Mouse (Mus musculus): Measurements from ENCODE around the gene Ikbkg. TPM values are rescaled to one million over a fixed set of nuclear protein-coding genes. Genes with fewer than 3 reads are reported as not detected.

Gene Ikbkg
- polyA plus RNA-seq, 1 experiment from 2014 or later = 27.7 TPM

DNA sequence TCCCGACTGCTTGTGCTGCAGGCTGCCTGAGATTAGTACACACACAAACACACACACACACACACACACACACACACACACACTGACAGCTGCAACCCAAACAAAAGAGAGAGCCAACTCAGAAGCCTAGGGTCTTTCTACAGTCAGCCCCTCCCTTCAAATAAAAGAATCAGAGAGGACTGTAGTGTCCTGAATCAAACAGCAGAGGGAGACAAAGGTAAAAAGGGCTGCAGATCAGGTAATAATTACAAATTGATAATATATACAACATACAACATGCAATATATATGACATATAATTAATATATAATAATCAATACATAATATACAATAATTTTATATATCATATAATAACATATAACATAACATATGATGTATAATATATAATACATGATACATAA, 104.0 kb downstream of the Ikbkg start:
- Histone ChIP-seq H3K27me3 (no peaks in the 10 kb centered on the region), H3K36me3 (no peaks in the 10 kb centered on the region), H3K4me2 (replicated peaks) (no peak overlapping the region), H3K27ac (no peak overlapping the region), H3K9ac (no peak overlapping the region), H3K9me3 (replicated peaks) (no peaks in the 10 kb centered on the region), H3K4me1 (no peaks in the 10 kb centered on the region), H3K4me3 (no peak overlapping the region)
- ATAC-seq (ENCODE audit: low FRiP score) = no peak
- 79% methylated on average over 1 of the region's 1 CpGs for WGBS

Other genes with a start within 250 kb of the Ikbkg start
- not detected in 2 replicates for gene Tex28, start 225.5 kb upstream of the Ikbkg start, polyA plus RNA-seq (2016; fragmentation: Nextera tagmentation; extraction: Ambion mirVana)
- gene Tktl1, start 216.0 kb upstream of the Ikbkg start, polyA plus RNA-seq (2016; fragmentation: Nextera tagmentation; extraction: Ambion mirVana) = 0.10 and 0.18 TPM in 2 replicates
- 253 and 262 TPM in 2 replicates for gene Flna, start 143.5 kb upstream of the Ikbkg start, polyA plus RNA-seq (2016; fragmentation: Nextera tagmentation; extraction: Ambion mirVana)
- gene Emd, start 138.6 kb upstream of the Ikbkg start, polyA plus RNA-seq (2016; fragmentation: Nextera tagmentation; extraction: Ambion mirVana) = 17.0 and 18.2 TPM in 2 replicates
- gene Rpl10, start 122.5 kb upstream of the Ikbkg start, polyA plus RNA-seq (2016; fragmentation: Nextera tagmentation; extraction: Ambion mirVana) = 520 and 550 TPM in 2 replicates
- 80.2 and 85.6 TPM in 2 replicates for gene Taz, start 111.4 kb upstream of the Ikbkg start, polyA plus RNA-seq (2016; fragmentation: Nextera tagmentation; extraction: Ambion mirVana)
- 6.3 and 6.5 TPM in 2 replicates for gene Dnase1l1, start 111.0 kb upstream of the Ikbkg start, polyA plus RNA-seq (2016; fragmentation: Nextera tagmentation; extraction: Ambion mirVana)
- gene Atp6ap1, start 96.2 kb upstream of the Ikbkg start, polyA plus RNA-seq (2016; fragmentation: Nextera tagmentation; extraction: Ambion mirVana) = 140 and 143 TPM in 2 replicates
- gene Gdi1, start 88.3 kb upstream of the Ikbkg start, polyA plus RNA-seq (2016; fragmentation: Nextera tagmentation; extraction: Ambion mirVana) = 697 and 732 TPM in 2 replicates
- 62.3 and 65.8 TPM in 2 replicates for gene Fam50a, start 80.3 kb upstream of the Ikbkg start, polyA plus RNA-seq (2016; fragmentation: Nextera tagmentation; extraction: Ambion mirVana)
- 48.6 and 51.8 TPM in 2 replicates for gene Plxna3, start 64.2 kb upstream of the Ikbkg start, polyA plus RNA-seq (2016; fragmentation: Nextera tagmentation; extraction: Ambion mirVana)
- 90.1 and 94.4 TPM in 2 replicates for gene Lage3, start 39.7 kb upstream of the Ikbkg start, polyA plus RNA-seq (2016; fragmentation: Nextera tagmentation; extraction: Ambion mirVana)
- gene Ubl4a, start 20.1 kb upstream of the Ikbkg start, polyA plus RNA-seq (2016; fragmentation: Nextera tagmentation; extraction: Ambion mirVana) = 56.7 and 63.1 TPM in 2 replicates
- 10.1 and 10.5 TPM in 2 replicates for gene Slc10a3, start 19.9 kb upstream of the Ikbkg start, polyA plus RNA-seq (2016; fragmentation: Nextera tagmentation; extraction: Ambion mirVana)
- gene Fam3a, start within 50 bp of the Ikbkg start, polyA plus RNA-seq (2016; fragmentation: Nextera tagmentation; extraction: Ambion mirVana) = 32.1 and 33.7 TPM in 2 replicates
- gene G6pdx, start 35.9 kb downstream of the Ikbkg start, polyA plus RNA-seq (2016; fragmentation: Nextera tagmentation; extraction: Ambion mirVana) = 48.8 and 52.9 TPM in 2 replicates
- gene Gm6880, start 88.1 kb downstream of the Ikbkg start, polyA plus RNA-seq (2016; fragmentation: Nextera tagmentation; extraction: Ambion mirVana) = not detected in 2 replicates
- gene Olfr1326-ps1, start 181.6 kb downstream of the Ikbkg start, polyA plus RNA-seq (2016; fragmentation: Nextera tagmentation; extraction: Ambion mirVana) = not detected in 2 replicates
- not detected in 2 replicates for gene Olfr1325, start 199.4 kb downstream of the Ikbkg start, polyA plus RNA-seq (2016; fragmentation: Nextera tagmentation; extraction: Ambion mirVana)

Measured in hindbrain, embryonic 12.5 days (tissue).